Mouse (Mus musculus) kidney, postnatal 0 days (tissue): ENCODE measurements around the gene Phf21a. TPM values are rescaled to one million over a fixed set of nuclear protein-coding genes. Genes with fewer than 3 reads are reported as not detected.
A peak's percentile ranks its signal among the peaks of the same experiment; 100 is the strongest.
"Not testable (repeated sequence)": the region's sequence is repeated elsewhere in the genome, so short reads cannot be mapped to it uniquely, and the experiment has no call there.

Experiments used
- ATAC-seq: fragments of 200-750 bp; cut with Nextera tagmentation; replicated peaks from 2 replicates; pipeline ENCODE4 v1.8.0; 2017; ENCODE audit warnings: low read depth, moderate number of reproducible peaks, moderate TSS enrichment, moderate library complexity; ENCODE audit not compliant: low FRiP score
- DNase-seq: peaks from one replicate; pipeline ENCODE4 v3.0.0-alpha.2; 2016; ENCODE audit warnings: low spot score
- H3K27ac ChIP-seq: fragments of 300-500 bp; sonication (generic); 2 replicates; pipeline ENCODE4 v1.5.1; 2014; ENCODE audit warnings: mild to moderate bottlenecking
- H3K27me3 ChIP-seq: fragments of 300-500 bp; sonication (generic); 2 replicates; pipeline ENCODE4 v1.6.1; 2014; ENCODE audit warnings: low read length, mixed read lengths; ENCODE audit not compliant: insufficient read depth
- H3K36me3 ChIP-seq: fragments of 300-500 bp; sonication (generic); 2 replicates; pipeline ENCODE4 v1.6.1; 2014; ENCODE audit warnings: low read length, mixed read lengths; ENCODE audit not compliant: insufficient read depth
- H3K4me1 ChIP-seq: fragments of 300-500 bp; sonication (generic); replicated peaks from 2 replicates; pipeline ENCODE4 v1.6.1; 2014; ENCODE audit warnings: antibody characterized with exemption, low read length, mixed read lengths; ENCODE audit not compliant: insufficient read depth
- H3K4me2 ChIP-seq: fragments of 300-500 bp; sonication (generic); 2 replicates; pipeline ENCODE4 v1.6.1; 2014; ENCODE audit warnings: mild to moderate bottlenecking, low read length, moderate library complexity, mixed read lengths
- H3K4me3 ChIP-seq: fragments of 300-500 bp; sonication (generic); replicated peaks from 2 replicates; pipeline ENCODE4 v1.5.1; 2014; ENCODE audit warnings: low read depth, low read length
- H3K9ac ChIP-seq: fragments of 300-500 bp; sonication (generic); 2 replicates; pipeline ENCODE4 v1.6.1; 2014; ENCODE audit warnings: low read depth, low read length
- H3K9me3 ChIP-seq: fragments of 300-500 bp; sonication (generic); replicated peaks from 2 replicates; pipeline ENCODE4 v1.6.1; 2016; ENCODE audit warnings: low read length, inconsistent platforms, mixed read lengths
- CTCF ChIP-seq: IDR thresholded peaks from 2 replicates; pipeline ENCODE4 v1.5.1; 2016; ENCODE audit warnings: antibody characterized with exemption, low read depth, mild to moderate bottlenecking, moderate library complexity
- WGBS: fragments of 180-500 bp; shearing (Covaris S2); extraction: QIAGEN DNeasy Blood & Tissue Kit; methylation state at CpG from one replicate; pipeline ENCODE4 v1.1.7; 2014; 5-methylcytosine and 5-hydroxymethylcytosine counted together
- polyA plus RNA-seq: library from polyadenylated mRNA; unstranded; fragments of >200 nt; fragmentation: Nextera tagmentation; extraction: Ambion mirVana; gene quantifications from 2 replicates; pipeline ENCODE4 v1.2.1, GENCODE M21; 2015

Gene Phf21a
- polyA plus RNA-seq, 1 experiment from 2014 or later: 18.6 TPM

DNA sequence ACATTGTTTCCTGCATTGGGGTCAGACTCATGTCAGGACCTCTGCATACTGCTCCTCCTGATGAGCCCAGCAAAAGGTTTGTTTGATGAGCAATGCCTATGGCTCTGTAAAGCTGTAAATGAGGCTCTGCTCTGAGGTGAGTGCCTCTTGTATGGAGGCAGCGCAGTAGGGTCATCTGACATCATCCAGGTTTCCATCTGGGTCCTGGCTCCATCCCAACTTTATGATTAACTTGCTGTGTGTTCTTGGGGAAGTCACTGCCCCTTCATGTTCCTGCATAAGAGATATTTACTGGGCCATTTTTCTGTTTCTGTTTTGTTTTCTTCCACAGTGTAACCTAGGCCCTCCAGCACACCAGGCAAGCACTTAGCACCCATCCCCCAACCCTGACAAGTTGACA lies 304.5 kb downstream of the Phf21a start:
- ATAC-seq (no peak), DNase-seq (no peak)
- H3K27me3 ChIP-seq: no peaks in the 10 kb centered on the region; the same call in 1 of the 2 replicates
- H3K4me3 ChIP-seq: no peak overlapping the region
- 50% methylated on average over 1 of the region's 1 CpGs for WGBS
- H3K9me3 ChIP-seq: no peaks in the 10 kb centered on the region
- no peak overlapping the region for H3K27ac ChIP-seq
- no peak for TF ChIP-seq CTCF
- 0 out of 2 replicates have a peak, but pooled peaks cover 3% of the 10 kb centered on the region for H3K4me1 ChIP-seq
- H3K9ac ChIP-seq: no peak overlapping the region
- no peak overlapping the region for H3K4me2 ChIP-seq
- H3K36me3 ChIP-seq: no peaks in the 10 kb centered on the region

DNA sequence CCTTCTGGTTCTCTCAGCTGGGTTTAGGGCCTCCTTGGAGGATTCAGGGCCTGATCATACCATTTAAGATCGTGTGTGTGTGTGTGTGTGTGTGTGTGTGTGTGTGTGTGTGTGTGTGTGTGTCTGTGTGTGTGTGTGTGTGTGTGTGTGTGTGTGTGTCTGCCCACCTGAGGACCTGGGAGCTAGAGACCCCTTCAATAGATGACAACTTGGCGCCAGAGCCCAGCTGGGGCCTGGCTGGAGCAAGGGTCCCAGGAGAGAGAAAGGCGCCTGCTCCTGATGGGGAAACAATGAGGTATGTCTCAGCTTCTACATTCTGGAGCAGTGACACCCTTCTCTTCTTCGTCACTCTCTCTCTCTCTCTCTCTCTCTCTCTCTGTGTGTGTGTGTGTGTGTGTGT lies 307.0 kb downstream of the Phf21a start:
- H3K27ac ChIP-seq, H3K4me3 ChIP-seq, H3K36me3 ChIP-seq, H3K4me1 ChIP-seq, ATAC-seq, H3K9ac ChIP-seq, H3K9me3 ChIP-seq, DNase-seq, H3K27me3 ChIP-seq, H3K4me2 ChIP-seq: not testable (repeated sequence)
- WGBS: 89% methylated on average over 3 of the region's 4 CpGs

DNA sequence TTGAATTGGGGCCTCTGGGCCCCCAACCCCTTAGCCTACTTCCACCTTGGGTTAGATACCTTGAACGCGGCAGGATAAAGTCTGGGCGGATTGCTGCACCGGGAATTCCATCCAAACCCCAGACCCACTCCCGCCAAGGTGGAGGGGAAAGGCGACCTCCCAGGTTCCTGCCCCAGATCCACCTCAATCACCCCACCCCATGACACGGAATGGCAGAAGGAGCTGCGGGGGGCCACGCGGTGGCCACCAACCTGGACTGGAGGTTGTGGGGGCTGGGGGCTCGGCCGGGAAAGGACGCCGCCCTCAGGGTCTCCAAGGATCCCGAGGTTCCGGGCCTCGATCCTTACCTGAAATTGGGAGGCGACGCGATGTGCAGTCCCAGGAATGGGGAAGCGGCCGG lies 307.8 kb downstream of the Phf21a start:
- TF ChIP-seq CTCF: no peak
- H3K4me1 ChIP-seq: no peaks in the 10 kb centered on the region
- peak overlapping the region; percentile 55 for H3K4me3 ChIP-seq
- no peak overlapping the region for H3K27ac ChIP-seq
- DNase-seq (no peak), ATAC-seq (no peak; the same call in 1 of the 2 replicates)
- H3K27me3 ChIP-seq: no peaks in the 10 kb centered on the region
- H3K9me3 ChIP-seq: no peaks in the 10 kb centered on the region
- H3K9ac ChIP-seq: peak overlapping the region; percentile 50
- peaks cover 12% of the 10 kb centered on the region; the same call in 1 of the 2 replicates for H3K36me3 ChIP-seq
- WGBS: 2% methylated on average over 22 of the region's 22 CpGs
- H3K4me2 ChIP-seq: peak overlapping the region; percentile 87

DNA sequence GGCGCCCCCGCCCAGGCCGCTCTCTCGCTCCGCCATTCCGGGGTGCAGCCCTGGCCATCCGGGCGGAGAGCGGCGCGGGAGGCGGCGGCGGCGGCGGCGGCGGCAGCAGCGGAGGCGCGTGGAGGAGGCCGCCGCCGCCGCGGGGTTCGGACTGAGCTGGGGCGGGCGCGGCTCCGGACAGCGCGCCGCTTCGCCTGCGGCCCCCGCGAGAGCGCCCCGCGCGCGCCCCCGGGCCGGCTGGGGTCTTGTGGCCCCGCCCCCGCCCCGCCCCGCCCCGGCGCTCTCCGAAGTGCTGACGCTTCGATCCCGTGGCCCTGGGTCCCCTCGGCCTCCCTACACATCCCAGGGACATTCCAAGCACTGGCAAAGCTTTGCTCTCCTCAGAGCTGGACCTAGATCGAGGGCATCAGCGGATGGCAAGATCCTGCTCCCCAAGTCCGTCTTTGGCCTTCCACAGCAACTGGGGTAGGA lies 308.2 kb downstream of the Phf21a start, which contains the start of gene Mapk8ip1:
Gene Mapk8ip1, minus strand, starts transcription at position 173 of the 471 bp plus-strand sequence.
- Histone ChIP-seq H3K9ac (peak within 1 kb of the TSS; percentile 50), H3K9me3 (no peaks in the 10 kb centered on the region), H3K36me3 (peaks cover 14% of the 10 kb centered on the region; the same call in 1 of the 2 replicates), H3K4me3 (peak within 1 kb of the TSS; percentile 55), H3K27ac (no peak within 1 kb of the TSS), H3K4me1 (no peaks in the 10 kb centered on the region), H3K4me2 (peak within 1 kb of the TSS; percentile 87), H3K27me3 (no peaks in the 10 kb centered on the region)
- 3% methylated on average over 50 of the region's 59 CpGs for WGBS
- DNase-seq (peak; percentile 52), ATAC-seq (peak; percentile 74)
- TF ChIP-seq CTCF: no peak

DNA sequence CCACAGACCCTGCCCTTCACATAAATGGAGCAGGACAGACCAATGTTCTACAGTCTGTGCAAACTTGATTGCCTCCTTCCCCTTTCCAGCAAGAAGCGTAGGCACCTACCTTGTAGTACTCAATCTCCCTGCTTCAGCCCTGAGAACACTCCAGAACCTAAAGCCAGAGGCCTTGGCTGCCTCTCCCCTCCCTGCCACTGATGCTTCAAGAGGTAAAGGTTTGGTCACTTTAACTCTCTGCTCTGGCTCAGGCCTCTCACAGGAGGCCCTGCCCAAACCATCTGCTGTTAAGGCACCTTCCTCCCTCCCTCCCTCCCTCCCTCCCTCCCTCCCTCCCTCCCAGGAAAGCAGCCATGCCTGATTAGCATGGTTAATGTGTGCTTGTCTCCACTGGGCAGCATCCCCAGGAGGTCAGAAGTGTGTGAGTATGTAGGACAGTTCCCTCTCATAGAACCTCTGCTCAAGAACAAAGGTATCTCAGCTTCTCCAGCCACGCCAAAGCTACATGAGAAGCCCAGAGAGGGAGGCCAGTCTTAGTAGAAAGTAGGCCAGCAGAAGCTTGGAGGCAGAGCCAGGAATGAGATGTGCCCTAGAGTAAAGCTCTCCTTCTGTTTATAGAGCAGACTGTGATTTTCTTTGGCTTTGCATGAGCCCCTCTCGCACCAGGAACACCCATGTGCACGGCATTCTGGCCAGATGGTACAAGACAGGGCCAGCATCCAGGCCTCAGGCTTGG lies 309.8 kb downstream of the Phf21a start:
- no peaks in the 10 kb centered on the region for H3K9me3 ChIP-seq
- no peak overlapping the region for H3K4me3 ChIP-seq

DNA sequence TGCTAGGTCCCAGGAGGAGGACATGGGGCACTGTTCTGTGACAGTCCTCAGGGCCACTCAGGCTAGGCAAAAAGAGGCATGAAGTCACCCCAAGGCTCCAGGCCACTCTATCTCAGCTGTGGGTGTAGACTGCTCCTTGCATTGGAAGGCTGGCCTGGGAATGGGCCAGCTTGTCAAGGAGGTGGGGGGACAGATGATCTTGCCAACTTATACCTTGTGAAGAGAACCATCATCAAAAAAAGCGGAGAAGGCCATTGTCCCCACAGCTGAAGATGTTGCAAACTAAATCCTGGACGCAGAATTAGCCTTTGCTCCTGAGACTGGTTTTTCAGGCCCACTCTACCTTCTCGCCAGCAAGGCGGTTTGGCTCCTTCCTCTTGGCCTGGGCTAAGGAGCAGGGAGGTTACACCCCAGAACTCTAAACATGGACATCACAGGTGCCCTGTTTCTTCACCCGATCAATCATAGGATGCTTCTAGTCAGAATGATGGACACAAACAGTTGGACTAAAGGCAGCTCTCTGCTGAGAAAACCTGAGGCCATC lies 310.9 kb downstream of the Phf21a start:
- Histone ChIP-seq H3K27me3 (no peaks in the 10 kb centered on the region), H3K4me3 (no peak overlapping the region), H3K36me3 (peaks cover 29% of the 10 kb centered on the region; the same call in 1 of the 2 replicates), H3K4me2 (no peak overlapping the region), H3K27ac (no peak overlapping the region), H3K9me3 (no peaks in the 10 kb centered on the region), H3K9ac (no peak overlapping the region), H3K4me1 (no peaks in the 10 kb centered on the region)
- ATAC-seq: no peak
- DNase-seq: no peak
- WGBS: 93% methylated on average over 5 of the region's 5 CpGs
- TF ChIP-seq CTCF: no peak

More for the DNA sequence above, 309.8 kb downstream of the Phf21a start:
- H3K9ac ChIP-seq: no peak overlapping the region
- H3K27me3 ChIP-seq: no peaks in the 10 kb centered on the region
- no peak overlapping the region for H3K27ac ChIP-seq
- no peak for DNase-seq
- peaks cover 18% of the 10 kb centered on the region; the same call in 1 of the 2 replicates for H3K36me3 ChIP-seq
- H3K4me1 ChIP-seq: no peaks in the 10 kb centered on the region
- WGBS: 85% methylated on average over 4 of the region's 4 CpGs
- no peak for TF ChIP-seq CTCF
- peak; percentile 50; the same call in 1 of the 2 replicates for ATAC-seq
- no peak overlapping the region for H3K4me2 ChIP-seq
